Mouse (Mus musculus) liver, embryonic 13.5 days (tissue): Measurements from ENCODE around the gene Pvr. TPM values are rescaled to one million over a fixed set of nuclear protein-coding genes. Genes with fewer than 3 reads are reported as not detected.

ENCODE experiments used
- ATAC-seq: fragments of 200-750 bp; cut with Nextera tagmentation; 2 replicates; pipeline ENCODE4 v1.8.0; 2017; ENCODE audit warnings: low read depth, mild to moderate bottlenecking, moderate number of reproducible peaks, moderate library complexity
- DNase-seq: peaks from one replicate; pipeline ENCODE4 v3.0.0; 2022
- H3K27ac ChIP-seq: fragments of 300-500 bp; sonication (generic); 2 replicates; pipeline ENCODE4 v1.5.1; 2015; ENCODE audit warnings: moderate library complexity, mild to moderate bottlenecking, inconsistent platforms
- H3K27me3 ChIP-seq: fragments of 300-500 bp; sonication (generic); 2 replicates; pipeline ENCODE4 v1.6.1; 2015; ENCODE audit warnings: mild to moderate bottlenecking, inconsistent platforms
- H3K36me3 ChIP-seq: fragments of 300-500 bp; sonication (generic); 2 replicates; pipeline ENCODE4 v1.6.1; 2015; ENCODE audit warnings: mild to moderate bottlenecking, inconsistent platforms
- H3K4me1 ChIP-seq: fragments of 300-500 bp; sonication (generic); replicated peaks from 2 replicates; pipeline ENCODE4 v1.6.1; 2015; ENCODE audit warnings: inconsistent platforms
- H3K4me2 ChIP-seq: fragments of 300-500 bp; sonication (generic); 2 replicates; pipeline ENCODE4 v1.6.1; 2015; ENCODE audit warnings: inconsistent platforms, mild to moderate bottlenecking, moderate library complexity
- H3K4me3 ChIP-seq: fragments of 300-500 bp; sonication (generic); replicated peaks from 2 replicates; pipeline ENCODE4 v1.5.1; 2015; ENCODE audit warnings: mild to moderate bottlenecking, inconsistent platforms
- H3K9ac ChIP-seq: fragments of 300-500 bp; sonication (generic); 2 replicates; pipeline ENCODE4 v1.6.1; 2015; ENCODE audit warnings: mild to moderate bottlenecking, inconsistent platforms
- H3K9me3 ChIP-seq: fragments of 300-500 bp; sonication (generic); replicated peaks from 2 replicates; pipeline ENCODE4 v1.6.1; 2016; ENCODE audit warnings: inconsistent platforms
- WGBS: fragments of 180-500 bp; shearing (Covaris S2); methylation state at CpG from one replicate; pipeline ENCODE4 v1.1.7; 2015; ENCODE audit not compliant: insufficient replicate concordance; 5-methylcytosine and 5-hydroxymethylcytosine counted together
- polyA plus RNA-seq: library from polyadenylated mRNA; unstranded; fragments of >200 nt; fragmentation: Nextera tagmentation; extraction: Ambion mirVana; gene quantifications from 2 replicates; pipeline ENCODE4 v1.2.1, GENCODE M21; 2015

The Pvr gene
- 1.9 and 2.2 TPM in 2 replicates for polyA plus RNA-seq

GRCm38 (mm10) chr7:19920506-19921261, at the start of gene Pvr:
Pvr (minus strand) TSS chr7:19921160.
- Histone ChIP-seq H3K4me2 (peak within 1 kb of the TSS; percentile 70), H3K4me1 (peaks cover 7% of the 10 kb centered on the region), H3K9ac (peak within 1 kb of the TSS; percentile 59), H3K9me3 (no peaks in the 10 kb centered on the region), H3K36me3 (0 out of 2 replicates have a peak, but pooled peaks cover 11% of the 10 kb centered on the region), H3K4me3 (peak within 1 kb of the TSS; percentile 63), H3K27me3 (no peaks in the 10 kb centered on the region), H3K27ac (no peak within 1 kb of the TSS)
- ATAC-seq (peak; percentile 81), DNase-seq (no peak)
- under 1% methylated on average over 60 of the region's 60 CpGs for WGBS

GRCm38 (mm10) chr7:19970196-19970595, 49.2 kb upstream of the Pvr start:
- DNase-seq = no peak
- WGBS = 77% methylated on average over 8 of the region's 8 CpGs

GRCm38 (mm10) chr7:19969541-19970090, 48.7 kb upstream of the Pvr start:
- Histone ChIP-seq H3K4me1 (no peaks in the 10 kb centered on the region), H3K27ac (no peak overlapping the region), H3K36me3 (no peaks in the 10 kb centered on the region), H3K4me2 (no peak overlapping the region), H3K27me3 (no peaks in the 10 kb centered on the region), H3K4me3 (no peak overlapping the region), H3K9ac (no peak overlapping the region), H3K9me3 (peaks cover 15% of the 10 kb centered on the region; the same call in 1 of the 2 replicates)
- DNase-seq (no peak), ATAC-seq (no peak)
- 84% methylated on average over 4 of the region's 4 CpGs for WGBS

More at GRCm38 (mm10) chr7:19970196-19970595, 49.2 kb upstream of the Pvr start:
- H3K4me1 ChIP-seq = no peaks in the 10 kb centered on the region
- no peak for ATAC-seq
- H3K36me3 ChIP-seq = no peaks in the 10 kb centered on the region
- no peak overlapping the region for H3K4me3 ChIP-seq
- no peaks in the 10 kb centered on the region for H3K27me3 ChIP-seq
- H3K9ac ChIP-seq = no peak overlapping the region
- no peak overlapping the region for H3K4me2 ChIP-seq
- peaks cover 15% of the 10 kb centered on the region; the same call in 1 of the 2 replicates for H3K9me3 ChIP-seq
- no peak overlapping the region for H3K27ac ChIP-seq

- ATAC-seq (no peak), DNase-seq (no peak)
- 63% methylated on average over 3 of the region's 3 CpGs for WGBS
- Histone ChIP-seq H3K4me1 (no peaks in the 10 kb centered on the region), H3K4me3 (no peak overlapping the region), H3K4me2 (no peak overlapping the region), H3K27me3 (no peaks in the 10 kb centered on the region), H3K27ac (no peak overlapping the region), H3K36me3 (no peaks in the 10 kb centered on the region), H3K9ac (no peak overlapping the region), H3K9me3 (peaks cover 15% of the 10 kb centered on the region; the same call in 1 of the 2 replicates)
Observed at GRCm38 (mm10) chr7:19969106-19969505, 48.1 kb upstream of the Pvr start.

GRCm38 (mm10) chr7:19964985-19965579, 44.1 kb upstream of the Pvr start, which contains the start of gene Ceacam20:
Ceacam20 (plus strand) TSS chr7:19965412.
- Histone ChIP-seq H3K27me3 (no peaks in the 10 kb centered on the region), H3K4me3 (no peak within 1 kb of the TSS), H3K27ac (no peak within 1 kb of the TSS), H3K4me2 (no peak within 1 kb of the TSS), H3K36me3 (no peaks in the 10 kb centered on the region), H3K9ac (no peak within 1 kb of the TSS), H3K4me1 (no peaks in the 10 kb centered on the region), H3K9me3 (peaks cover 6% of the 10 kb centered on the region; the same call in 1 of the 2 replicates)
- ATAC-seq (no peak), DNase-seq (no peak)
- 59% methylated on average over 7 of the region's 7 CpGs for WGBS

- Histone ChIP-seq H3K27me3 (no peaks in the 10 kb centered on the region), H3K4me3 (no peak overlapping the region), H3K9me3 (no peaks in the 10 kb centered on the region), H3K27ac (no peak overlapping the region), H3K4me2 (no peak overlapping the region), H3K4me1 (no peaks in the 10 kb centered on the region), H3K9ac (no peak overlapping the region), H3K36me3 (no peaks in the 10 kb centered on the region)
- DNase-seq (no peak), ATAC-seq (no peak)
- 42% methylated on average over 1 of the region's 1 CpGs for WGBS
Observed at GRCm38 (mm10) chr7:19962423-19962822, 41.5 kb upstream of the Pvr start.

GRCm38 (mm10) chr7:19956341-19956781, 35.4 kb upstream of the Pvr start:
- Histone ChIP-seq H3K4me1 (0 out of 2 replicates have a peak, but pooled peaks cover 3% of the 10 kb centered on the region), H3K36me3 (no peaks in the 10 kb centered on the region), H3K27ac (no peak overlapping the region), H3K4me2 (no peak overlapping the region), H3K9ac (no peak overlapping the region), H3K4me3 (no peak overlapping the region), H3K27me3 (no peaks in the 10 kb centered on the region), H3K9me3 (no peaks in the 10 kb centered on the region)
- ATAC-seq (no peak), DNase-seq (peak; percentile 27)
- WGBS = 0% methylated on average over 7 of the region's 7 CpGs

- no peak overlapping the region for H3K27ac ChIP-seq
- no peaks in the 10 kb centered on the region for H3K27me3 ChIP-seq
- WGBS = 63% methylated on average over 4 of the region's 4 CpGs
- no peak overlapping the region for H3K4me2 ChIP-seq
- no peaks in the 10 kb centered on the region for H3K36me3 ChIP-seq
- H3K9me3 ChIP-seq = no peaks in the 10 kb centered on the region
- ATAC-seq (no peak), DNase-seq (no peak)
- no peak overlapping the region for H3K9ac ChIP-seq
- no peak overlapping the region for H3K4me3 ChIP-seq
- 0 out of 2 replicates have a peak, but pooled peaks cover 3% of the 10 kb centered on the region for H3K4me1 ChIP-seq
Observed at GRCm38 (mm10) chr7:19955861-19956260, 34.9 kb upstream of the Pvr start.

- WGBS = 63% methylated on average over 9 of the region's 9 CpGs
- no peak overlapping the region for H3K27ac ChIP-seq
Observed at GRCm38 (mm10) chr7:19953054-19953453, 32.1 kb upstream of the Pvr start.

GRCm38 (mm10) chr7:19952320-19952986, 31.5 kb upstream of the Pvr start:
- ATAC-seq (no peak), DNase-seq (no peak)
- 70% methylated on average over 10 of the region's 10 CpGs for WGBS

More at GRCm38 (mm10) chr7:19953054-19953453, 32.1 kb upstream of the Pvr start:
- Histone ChIP-seq H3K9me3 (no peaks in the 10 kb centered on the region), H3K4me2 (no peak overlapping the region), H3K9ac (no peak overlapping the region), H3K36me3 (no peaks in the 10 kb centered on the region), H3K27me3 (no peaks in the 10 kb centered on the region), H3K4me1 (0 out of 2 replicates have a peak, but pooled peaks cover 3% of the 10 kb centered on the region), H3K4me3 (no peak overlapping the region)
- no peak for ATAC-seq
- DNase-seq = no peak

GRCm38 (mm10) chr7:19950589-19950988, 29.6 kb upstream of the Pvr start, which contains the start of gene Igsf23:
Igsf23 (minus strand) TSS chr7:19950756.
- H3K4me1 ChIP-seq = no peaks in the 10 kb centered on the region
- ATAC-seq (peak; percentile 34; the same call in 1 of the 2 replicates), DNase-seq (no peak)
- no peaks in the 10 kb centered on the region for H3K9me3 ChIP-seq
- no peak within 1 kb of the TSS for H3K9ac ChIP-seq
- no peak within 1 kb of the TSS for H3K4me2 ChIP-seq
- no peak within 1 kb of the TSS for H3K27ac ChIP-seq
- no peak within 1 kb of the TSS for H3K4me3 ChIP-seq
- WGBS = 48% methylated on average over 9 of the region's 9 CpGs
- H3K27me3 ChIP-seq = no peaks in the 10 kb centered on the region
- H3K36me3 ChIP-seq = no peaks in the 10 kb centered on the region

More at GRCm38 (mm10) chr7:19952320-19952986, 31.5 kb upstream of the Pvr start:
- Histone ChIP-seq H3K9me3 (no peaks in the 10 kb centered on the region), H3K4me3 (no peak overlapping the region), H3K4me2 (no peak overlapping the region), H3K4me1 (0 out of 2 replicates have a peak, but pooled peaks cover 3% of the 10 kb centered on the region), H3K36me3 (no peaks in the 10 kb centered on the region), H3K9ac (no peak overlapping the region), H3K27ac (no peak overlapping the region), H3K27me3 (no peaks in the 10 kb centered on the region)
